Mouse (Mus musculus): ENCODE results near the gene Ccdc181.
"Not testable (repeated sequence)": the region's sequence is repeated elsewhere in the genome, so short reads cannot be mapped to it uniquely, and the experiment has no call there.

Gene Ccdc181

DNA sequence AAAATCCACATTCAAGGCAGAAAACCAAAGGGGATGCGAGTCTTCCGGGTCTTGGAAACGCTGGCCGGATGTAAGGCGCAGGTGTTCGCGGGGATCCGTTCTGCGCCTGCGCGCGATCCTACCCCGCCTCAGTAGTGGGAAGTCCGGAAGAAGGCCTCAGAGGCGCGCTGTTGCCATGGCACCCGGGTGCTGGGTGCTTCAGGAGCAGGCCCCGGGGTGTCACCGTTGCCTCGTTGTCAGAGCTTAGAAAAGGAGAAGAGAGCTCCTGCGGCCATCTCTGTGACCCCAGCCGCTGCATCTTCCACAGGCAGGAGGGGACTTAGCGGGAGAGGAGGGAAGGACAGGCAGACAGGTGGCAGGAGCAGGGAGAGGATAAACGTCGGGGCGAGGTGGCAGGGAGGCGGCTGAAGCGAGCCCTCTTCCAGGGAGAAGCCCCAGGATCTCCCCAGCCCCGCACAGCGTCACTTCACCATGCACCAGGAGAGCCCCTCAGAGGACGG, at the start of gene Ccdc181:
Gene Ccdc181, plus strand, starts transcription at position 131 of the 500 bp plus-strand sequence.
- peak; percentile 94 for DNase-seq (ENCODE audit: low read depth, low spot score)

DNA sequence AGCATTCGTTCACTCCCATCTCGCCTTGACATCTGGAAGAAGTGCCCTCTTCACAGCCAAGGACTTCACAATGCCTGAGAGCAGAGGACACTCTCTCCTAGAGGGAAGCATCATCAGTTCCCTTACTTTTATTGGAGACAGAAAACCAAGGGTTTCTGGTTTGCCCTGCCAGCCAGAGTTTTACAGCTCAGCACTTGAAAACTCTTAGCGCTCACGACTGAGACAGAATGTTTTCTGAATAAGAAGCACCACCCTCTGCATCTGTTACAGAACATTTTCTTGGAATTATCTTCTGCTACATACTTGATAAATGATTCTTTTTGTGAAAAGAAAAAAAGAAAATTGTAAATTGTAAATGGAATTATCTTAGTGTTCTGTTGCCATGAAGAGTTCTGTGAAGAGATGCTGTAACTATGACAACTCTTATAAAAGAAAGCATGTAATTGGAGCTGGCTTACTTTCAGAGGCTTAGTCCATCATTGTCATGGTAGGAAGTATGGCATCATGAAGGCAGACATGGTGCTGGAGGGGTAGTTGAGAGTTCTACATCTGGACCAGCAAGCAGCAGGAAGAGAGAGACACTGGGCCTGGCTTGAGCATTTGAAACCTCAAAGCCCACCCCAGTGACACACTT, 43.3 kb upstream of the Ccdc181 start:
- DNase-seq (ENCODE audit: low read depth, low spot score): not testable (repeated sequence)

DNA sequence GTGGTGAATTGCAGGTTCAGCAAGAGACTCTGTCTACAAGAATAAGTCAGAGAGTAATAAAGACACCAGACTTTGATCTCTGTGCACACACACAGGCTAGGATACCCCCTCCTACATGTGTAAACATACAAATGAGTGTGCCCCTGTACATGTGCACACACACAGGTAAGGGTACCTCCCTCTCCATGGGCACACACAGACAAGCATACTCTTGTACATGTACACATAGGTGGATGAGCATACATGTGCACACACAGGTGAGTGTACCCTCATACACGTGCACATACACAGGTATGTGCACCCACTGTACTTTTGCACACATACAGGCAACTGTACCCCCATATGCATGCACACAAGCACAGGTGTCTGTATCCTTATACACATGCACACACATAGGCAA, 41.9 kb upstream of the Ccdc181 start:
- no peak for DNase-seq (ENCODE audit: low read depth, low spot score)

DNA sequence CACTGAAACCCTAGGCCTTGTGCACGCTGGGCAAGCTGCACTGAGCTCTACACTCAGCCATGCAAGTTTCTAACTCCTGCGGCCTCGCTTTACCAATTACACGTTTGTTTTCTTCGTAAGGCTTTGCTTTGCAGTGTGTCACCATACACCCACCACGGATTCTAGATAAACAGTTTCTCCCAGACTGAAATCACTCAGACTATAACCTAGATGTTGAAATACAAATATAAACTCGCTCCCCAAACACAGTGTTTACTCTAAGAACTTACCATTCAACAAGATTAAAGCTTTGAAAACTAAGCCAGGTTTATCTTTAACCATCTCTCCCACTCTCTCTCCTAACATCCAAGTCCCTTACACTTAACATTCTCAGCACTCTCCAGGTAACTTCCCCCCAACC, 40.3 kb upstream of the Ccdc181 start:
- DNase-seq (ENCODE audit: low read depth, low spot score): no peak

DNA sequence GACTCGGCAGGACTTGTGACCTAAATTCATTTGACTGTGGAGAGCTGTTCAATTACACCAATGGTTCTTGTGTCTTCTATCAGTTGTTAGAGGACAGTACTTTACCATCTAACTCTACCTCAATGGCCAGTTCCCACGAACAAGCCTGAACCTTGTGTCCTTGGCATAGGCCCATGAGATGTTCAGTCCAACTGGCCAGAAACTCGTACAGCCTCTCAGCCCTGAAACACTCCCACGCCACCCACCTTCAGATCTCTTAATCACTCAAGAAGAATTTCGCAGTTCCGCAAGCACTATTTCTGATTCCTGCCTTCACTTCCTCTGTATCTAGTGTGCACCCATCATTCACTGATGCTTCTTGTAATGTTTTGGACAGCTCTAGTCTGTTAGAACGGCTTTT, 39.3 kb upstream of the Ccdc181 start:
- no peak for DNase-seq (ENCODE audit: low read depth, low spot score)

DNA sequence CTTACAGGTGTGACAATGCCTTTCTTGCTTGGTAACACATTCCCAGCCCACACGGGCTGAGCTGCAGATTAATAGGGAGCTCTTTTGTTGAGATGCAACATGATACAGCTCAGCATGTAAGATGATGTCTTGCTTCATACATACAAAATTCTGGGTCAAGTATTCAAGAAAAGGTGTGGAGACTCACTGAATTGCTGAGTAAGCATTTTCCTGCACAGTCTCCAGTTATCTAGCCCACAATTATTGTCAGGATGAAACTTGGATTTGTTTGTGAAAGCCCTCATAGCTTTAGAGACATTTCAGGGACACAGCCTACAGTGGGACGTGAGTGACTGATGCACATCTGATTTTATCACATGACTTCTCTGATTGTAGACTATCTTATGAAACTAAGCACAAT, 33.9 kb upstream of the Ccdc181 start:
- no peak for DNase-seq (ENCODE audit: low read depth, low spot score)

DNA sequence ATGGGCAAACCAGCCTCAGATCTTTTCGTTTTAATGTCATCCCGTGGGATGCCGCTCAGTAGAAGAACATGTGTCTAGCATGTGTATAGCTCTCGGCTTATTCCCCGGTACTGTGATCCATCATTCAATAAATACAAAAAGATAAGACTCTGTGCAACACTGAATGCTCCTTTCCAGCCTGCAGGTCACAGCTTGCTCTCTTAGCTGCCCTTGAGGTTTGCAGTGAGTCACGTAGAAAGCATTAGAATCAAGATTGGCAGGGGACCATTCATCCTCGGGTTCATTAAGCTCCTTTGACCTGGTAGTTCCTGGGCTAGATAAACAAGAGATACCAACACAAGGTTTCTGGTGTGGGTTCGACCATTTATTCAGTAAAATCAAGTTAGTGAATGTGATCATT, 32.6 kb upstream of the Ccdc181 start:
- no peak for DNase-seq (ENCODE audit: low read depth, low spot score)

DNA sequence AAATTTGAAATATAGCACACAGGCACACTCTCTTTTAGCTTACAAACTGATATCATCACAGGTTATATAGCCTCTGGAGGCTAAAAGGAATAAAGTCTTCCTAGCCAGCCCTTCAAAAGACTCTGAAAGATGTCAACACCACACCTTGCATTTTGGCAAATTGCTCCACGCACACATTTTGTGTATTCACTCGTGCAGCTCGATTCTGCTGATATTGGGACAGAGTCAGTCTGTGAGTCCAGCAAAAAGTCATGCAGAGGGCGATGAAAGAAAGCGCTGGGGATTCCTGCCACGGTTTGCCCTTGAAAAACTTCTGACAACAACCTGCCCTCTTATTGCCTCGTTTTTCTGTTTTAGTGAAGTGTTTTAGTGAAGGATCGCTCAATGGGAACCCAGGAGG, 27.9 kb upstream of the Ccdc181 start:
- DNase-seq (ENCODE audit: low read depth, low spot score): no peak

DNA sequence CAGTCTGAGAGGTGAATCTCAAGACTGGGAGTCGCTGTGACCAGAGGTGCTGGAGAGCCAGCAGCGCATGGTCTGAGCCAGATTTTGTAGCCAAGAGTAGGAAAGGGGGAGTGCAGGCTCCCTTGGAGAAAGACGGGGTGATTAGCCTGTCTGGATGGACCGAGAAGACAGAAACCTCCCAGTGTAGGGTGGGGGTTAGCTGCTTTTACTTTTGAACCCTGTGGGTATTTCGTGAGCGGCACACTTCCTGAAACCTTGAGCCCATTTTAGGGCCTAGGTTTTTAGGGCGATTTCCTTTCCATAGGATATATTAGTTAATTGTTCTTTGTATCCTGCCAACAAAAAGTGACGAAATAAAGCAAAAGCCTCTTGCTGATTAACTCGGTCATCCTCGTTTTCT, 27.4 kb upstream of the Ccdc181 start:
- DNase-seq (ENCODE audit: low read depth, low spot score): no peak

DNA sequence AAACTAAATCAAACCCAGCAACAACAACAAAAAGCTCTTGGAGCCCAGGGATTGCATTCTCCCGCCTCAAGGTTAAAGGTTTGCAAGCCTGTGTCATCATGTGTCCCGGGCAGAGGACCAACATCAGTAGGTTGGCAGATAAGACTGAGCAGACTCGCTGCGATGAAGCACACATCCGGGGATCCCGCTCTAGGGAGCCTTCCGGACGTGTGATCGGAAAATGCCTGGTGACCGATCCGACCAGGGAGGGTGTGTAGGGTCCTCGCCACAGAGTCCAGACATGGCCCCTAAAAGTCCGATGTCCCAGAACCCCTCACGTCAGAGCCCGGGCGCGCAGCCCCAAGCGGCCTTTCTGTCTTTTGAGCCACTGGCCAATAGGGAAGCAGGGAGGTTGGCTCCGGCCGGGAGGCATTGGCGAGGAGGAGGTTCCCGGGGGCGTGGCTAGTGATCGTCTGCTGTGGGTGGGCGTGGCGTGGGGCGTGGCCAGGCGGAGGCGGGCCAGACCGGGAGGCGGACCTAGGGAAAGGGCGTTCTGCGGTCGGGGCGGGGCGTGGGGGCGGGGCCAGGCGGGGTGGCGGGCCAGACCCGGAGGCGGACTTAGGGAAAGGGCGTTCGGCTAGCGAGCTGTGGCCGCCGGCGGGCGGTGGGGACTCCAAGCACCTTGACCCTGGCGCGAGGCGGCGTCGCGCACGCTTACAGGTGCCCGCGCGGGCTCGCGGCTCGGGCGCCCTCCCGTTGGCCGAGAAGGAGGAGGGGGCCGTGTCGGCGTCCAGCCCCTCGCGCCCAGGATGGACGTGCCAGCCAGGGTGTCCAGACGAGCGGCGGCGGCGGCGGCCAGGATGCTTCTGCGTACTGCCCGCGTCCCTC, 26.7 kb upstream of the Ccdc181 start, which contains the start of gene Slc19a2:
Gene Slc19a2, plus strand, starts transcription at position 582 of the 867 bp plus-strand sequence.
- DNase-seq (ENCODE audit: low read depth, low spot score): peak; percentile 94

DNA sequence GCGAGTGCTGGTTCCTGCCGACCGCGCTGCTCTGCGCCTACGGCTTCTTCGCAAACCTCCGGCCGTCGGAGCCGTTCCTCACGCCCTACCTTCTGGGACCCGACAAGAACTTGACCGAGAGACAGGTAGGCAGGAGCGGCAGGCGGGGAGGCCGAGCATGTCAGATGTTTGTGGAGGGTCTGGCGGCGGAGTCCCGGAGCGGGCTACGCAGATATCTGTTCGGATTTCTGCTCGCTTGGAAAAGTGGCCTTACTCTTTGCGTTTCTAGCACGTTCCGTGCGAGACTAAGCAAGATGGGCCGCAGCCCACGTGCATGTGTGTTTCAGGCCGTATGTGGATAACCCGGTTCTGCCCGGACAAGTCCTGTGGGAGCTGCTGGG, 26.1 kb upstream of the Ccdc181 start:
- DNase-seq (ENCODE audit: low read depth, low spot score): no peak

DNA sequence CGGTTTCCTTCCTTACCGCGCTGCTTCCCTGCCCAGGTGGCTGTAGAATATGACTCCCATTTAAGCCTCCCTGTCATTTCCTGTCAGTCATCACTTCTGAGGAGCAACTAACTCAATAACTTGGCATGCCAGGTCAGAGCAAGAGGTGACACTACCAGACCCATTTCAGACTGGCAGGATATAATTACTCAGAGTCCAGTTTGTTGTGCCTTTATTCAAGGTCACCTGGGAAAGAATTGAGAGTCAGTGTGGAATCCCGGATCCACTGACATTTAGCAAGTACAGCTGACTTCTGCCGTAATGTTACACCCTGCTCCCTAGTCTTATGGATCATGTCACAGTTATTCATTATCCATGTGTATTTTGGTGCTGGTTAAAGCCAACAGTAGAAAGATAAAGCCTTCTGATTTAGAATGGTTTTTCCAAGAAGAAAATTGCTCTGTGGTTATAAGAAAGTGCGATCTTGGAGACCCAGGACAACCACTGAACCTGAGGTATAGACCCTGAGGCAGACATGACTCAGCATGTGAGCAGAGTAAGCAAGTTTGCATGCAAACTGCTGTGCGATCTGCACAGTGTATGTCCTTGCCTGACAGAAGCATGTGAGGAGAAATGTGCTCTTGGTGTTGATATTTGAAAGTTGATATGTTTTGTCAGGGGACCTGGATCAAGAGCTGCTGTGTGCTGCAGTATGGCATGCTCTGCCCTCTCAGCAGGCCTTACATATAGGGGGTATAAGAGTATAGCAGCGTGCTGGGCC, 24.8 kb upstream of the Ccdc181 start:
- DNase-seq (ENCODE audit: low read depth, low spot score): no peak

DNA sequence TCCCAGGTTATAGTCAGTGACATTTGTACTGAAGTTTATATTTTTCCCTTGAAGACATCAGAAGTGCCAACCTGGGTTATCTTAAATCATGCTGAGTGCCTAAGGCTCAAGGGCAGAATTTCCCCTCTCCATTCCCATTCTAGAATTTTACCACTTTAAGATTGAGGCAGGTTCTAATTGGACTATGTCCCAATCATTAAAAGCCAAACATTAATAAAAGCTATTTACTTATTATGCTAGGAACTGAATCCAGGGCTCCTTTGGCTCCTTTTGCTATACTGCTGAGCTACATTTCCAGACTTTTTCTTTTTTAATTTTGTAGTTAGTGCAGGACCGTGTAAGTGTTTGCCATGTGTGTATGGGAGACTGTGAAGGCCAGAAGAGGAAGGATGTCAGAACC, 23.9 kb upstream of the Ccdc181 start:
- DNase-seq (ENCODE audit: low read depth, low spot score): no peak

DNA sequence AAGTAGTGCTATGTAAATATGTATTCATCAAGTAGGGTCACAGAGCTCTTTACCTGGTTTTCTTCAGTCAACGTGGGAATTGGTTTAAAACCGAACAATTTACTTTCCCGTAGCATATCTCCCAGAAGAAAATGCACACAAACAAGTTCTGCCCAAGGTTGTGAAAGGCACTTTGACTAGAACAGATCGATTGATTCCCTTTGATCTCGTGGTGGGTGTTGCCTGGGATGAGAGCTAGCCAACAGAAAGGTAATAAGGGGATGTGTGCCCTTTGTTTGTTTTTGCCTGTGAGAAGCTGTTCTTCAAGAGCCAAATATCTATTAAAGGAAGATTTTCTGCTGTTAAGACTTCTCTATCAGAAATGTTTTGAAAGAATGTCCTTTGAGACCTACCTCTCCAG, 22.8 kb upstream of the Ccdc181 start:
- no peak for DNase-seq (ENCODE audit: low read depth, low spot score)

DNA sequence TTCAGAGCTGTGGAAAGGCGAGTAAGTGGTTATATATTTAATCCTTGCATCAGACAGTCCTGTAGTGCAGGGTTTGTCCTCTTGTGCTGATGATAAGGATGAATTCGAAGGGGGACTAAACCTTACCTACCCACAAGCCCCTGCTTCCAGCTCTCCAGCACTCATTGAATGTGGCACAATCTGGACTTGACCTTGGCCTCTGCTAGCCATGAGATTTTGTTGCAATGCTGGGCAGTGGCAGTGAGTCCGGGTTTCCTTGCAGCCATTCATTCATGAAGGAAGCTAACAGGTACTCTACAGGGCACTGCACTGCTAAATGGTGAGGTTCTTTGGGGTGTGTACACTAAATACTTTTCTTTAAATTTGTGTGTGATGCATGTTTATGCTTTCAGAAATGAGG, 20.5 kb upstream of the Ccdc181 start:
- DNase-seq (ENCODE audit: low read depth, low spot score): no peak

DNA sequence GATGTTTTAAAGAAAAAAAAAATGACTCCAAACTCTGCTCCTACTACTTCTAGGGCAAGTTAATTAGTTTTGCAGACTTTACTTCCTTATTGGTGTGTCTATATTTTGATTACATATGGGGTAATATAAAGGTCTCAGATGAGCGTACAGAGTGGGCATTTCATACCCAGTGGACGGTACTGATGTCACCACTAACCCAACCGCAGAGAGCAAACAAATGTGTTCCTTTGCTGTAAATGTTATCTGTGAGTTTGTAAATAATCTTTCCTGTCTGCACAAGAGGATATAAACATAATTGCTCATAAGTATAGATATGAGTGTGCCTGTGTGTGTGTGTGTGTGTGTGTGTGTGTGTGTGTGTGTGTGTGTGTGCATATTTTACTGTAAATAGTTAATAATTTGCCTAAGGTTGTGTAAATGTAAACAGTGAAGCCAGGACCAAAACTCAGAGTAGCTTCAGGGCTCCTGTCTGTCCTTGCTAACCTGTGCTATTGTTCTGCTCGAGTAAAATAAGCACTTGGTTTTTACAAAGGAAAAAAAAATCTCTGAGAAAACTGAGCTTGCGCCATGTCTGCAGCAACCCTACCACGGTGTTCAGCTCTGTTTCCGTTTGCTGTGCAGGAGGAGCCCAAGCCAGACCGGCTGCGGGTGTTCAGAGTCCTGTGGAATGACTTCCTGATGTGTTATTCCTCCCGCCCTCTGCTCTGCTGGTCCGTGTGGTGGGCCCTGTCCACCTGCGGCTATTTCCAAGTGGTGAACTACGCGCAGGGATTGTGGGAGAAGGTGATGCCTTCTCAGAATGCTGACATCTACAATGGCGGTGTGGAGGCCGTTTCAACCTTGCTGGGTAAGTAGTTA, 15.0 kb upstream of the Ccdc181 start:
- no peak for DNase-seq (ENCODE audit: low read depth, low spot score)

DNA sequence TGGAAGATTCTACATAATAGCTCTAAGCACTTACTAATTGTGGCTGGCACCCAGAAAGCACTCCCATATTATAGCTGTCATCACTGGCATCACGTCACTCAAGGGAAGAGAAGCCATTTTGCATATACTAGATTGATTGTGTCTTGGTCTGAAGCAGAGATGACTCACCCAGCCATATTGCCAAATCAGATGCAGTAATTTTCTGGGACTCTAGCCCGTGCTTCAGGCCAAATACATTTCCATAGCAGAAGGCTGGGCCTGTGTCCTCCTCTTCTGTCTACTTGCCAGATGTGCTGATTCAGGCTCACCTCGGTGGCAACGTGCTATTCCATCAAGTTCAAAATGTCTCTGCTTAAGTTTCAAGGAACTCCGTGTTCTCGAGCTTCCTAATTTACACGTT, 13.8 kb upstream of the Ccdc181 start:
- peak; percentile 85 for DNase-seq (ENCODE audit: low read depth, low spot score)

DNA sequence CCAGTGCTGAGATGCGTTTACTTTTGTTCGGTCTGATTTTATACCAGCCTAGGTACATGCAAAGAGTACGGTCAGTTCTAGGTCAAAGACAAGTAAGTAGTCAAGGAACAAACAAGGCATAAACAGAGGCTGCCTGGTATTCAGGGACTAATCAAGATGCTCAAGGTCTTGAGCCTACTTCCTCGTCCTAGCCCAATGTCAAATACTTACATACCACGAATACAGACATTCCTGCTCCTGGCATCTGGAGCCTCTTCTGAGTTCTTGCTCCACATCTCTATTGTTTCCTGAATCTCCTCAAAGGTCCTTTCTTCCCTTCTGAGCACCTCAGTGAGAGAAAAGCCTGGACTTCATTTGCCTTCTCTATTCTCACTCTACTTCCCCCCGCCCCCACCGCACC, 4.4 kb upstream of the Ccdc181 start:
- DNase-seq (ENCODE audit: low read depth, low spot score): no peak

DNA sequence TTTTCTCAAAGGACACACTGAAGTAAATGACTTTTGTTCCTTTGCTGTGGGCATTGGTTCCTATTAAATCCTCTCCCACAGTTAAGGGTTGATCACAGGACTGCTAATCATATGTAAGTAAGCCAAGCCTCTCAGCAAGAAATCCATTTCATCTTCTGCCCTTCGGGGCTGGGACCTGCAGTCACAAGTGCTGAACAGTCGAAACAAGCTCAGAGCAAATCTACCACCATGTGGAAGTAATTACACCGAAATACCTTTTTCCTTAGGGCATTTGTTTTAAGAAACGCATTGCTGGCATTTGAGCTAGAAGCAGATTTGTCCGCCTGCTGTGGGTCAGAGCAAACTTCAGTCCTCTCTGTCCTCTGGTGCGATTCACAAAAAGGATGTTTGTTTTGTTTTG, 1.7 kb upstream of the Ccdc181 start:
- no peak for DNase-seq (ENCODE audit: low read depth, low spot score)

DNA sequence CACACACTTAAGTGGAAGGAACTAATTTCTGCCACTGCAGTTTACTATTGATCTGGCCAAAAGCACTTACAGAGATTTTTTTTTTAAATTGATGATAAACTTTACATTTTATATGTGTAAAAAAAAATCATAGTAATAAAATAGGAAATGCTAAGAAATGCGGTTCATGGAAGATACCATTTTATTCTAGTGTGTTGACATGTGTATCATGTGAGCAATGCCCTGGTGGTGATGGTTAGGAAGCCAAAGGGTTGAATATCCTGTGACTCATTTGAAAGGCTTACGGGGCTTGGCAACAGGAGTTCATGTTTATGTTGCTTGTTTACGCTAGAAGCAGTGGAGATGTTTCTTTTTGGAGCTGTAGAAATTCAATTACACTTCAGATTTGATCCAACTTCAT, 1.2 kb downstream of the Ccdc181 start:
- no peak for DNase-seq (ENCODE audit: low read depth, low spot score)

DNA sequence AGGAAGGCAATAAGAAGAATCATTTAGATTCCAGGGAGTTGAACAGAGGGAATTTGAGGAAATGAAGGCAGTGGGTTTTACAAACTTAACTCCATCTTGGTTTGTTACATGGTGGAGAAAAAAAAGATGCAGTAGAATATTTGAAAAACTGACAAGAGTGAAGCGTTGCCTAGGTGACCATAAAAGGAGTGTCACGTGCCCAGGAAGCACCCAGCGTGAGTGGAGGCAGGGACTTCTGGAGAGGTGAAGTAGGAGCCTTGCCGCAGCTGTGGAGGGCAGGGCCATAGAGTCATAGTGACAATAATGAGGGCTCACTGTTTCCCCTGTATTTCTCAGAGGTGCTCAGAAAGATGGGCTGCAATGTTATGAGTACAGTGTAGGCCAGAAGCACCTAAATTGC, 3.9 kb downstream of the Ccdc181 start:
- no peak for DNase-seq (ENCODE audit: low read depth, low spot score)
